8 mouse cellular contexts compared by ENCODE assay signal in the genomic region with DNA sequence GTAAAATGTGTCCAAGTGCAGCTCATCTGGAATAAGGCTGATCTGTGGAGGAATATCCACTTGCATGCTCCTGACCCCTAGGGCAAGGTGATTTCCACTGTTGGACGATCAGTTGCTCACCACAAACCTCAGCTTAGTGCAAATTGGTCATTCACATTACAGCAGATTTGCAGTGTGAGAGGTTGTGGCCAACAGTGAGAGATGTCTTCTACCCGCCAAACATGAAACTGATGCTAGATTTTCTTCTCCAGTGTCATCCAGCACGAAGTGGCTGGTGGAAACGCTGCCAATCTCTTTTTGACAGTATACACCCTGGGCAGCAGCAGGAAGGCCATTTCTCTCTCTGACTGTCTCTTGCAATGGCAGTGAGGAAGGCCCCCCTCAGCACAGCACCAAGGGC. TPM values are rescaled to one million over a fixed set of nuclear protein-coding genes. Genes with fewer than 3 reads are reported as not detected.
DNase-seq lines count a peak whose midpoint lies in the region; ATAC-seq lines count a peak whose summit lies in the region.

No protein-coding gene starts in this region.

- peaks cover 28% of the 10 kb centered on the region for H3K4me1 ChIP-seq in kidney, embryonic 16.5 days (ENCODE audit: insufficient read depth, low read length)
- H3K4me1 ChIP-seq in forebrain, embryonic 15.5 days: peaks cover 23% of the 10 kb centered on the region
- H3K4me1 ChIP-seq in liver, embryonic 16.5 days (ENCODE audit: control insufficient read depth, low read depth, low read length): peaks cover 50% of the 10 kb centered on the region

- H3K9ac ChIP-seq in kidney, embryonic 16.5 days (replicated peaks; ENCODE audit: low read length): peak overlapping the region; percentile 99
- H3K9ac ChIP-seq in forebrain, embryonic 15.5 days (replicated peaks): peak overlapping the region; percentile 98
- no peak overlapping the region; the same call in 1 of the 2 replicates for H3K9ac ChIP-seq in liver, embryonic 16.5 days (ENCODE audit: low read depth, low read length)

- no peak for ATAC-seq in kidney, embryonic 16.5 days (ENCODE audit: low FRiP score, low TSS enrichment)
- no peak for ATAC-seq in forebrain, embryonic 15.5 days (replicated peaks)
- ATAC-seq in liver, embryonic 16.5 days (ENCODE audit: low read depth): no peak
- ATAC-seq in megakaryocyte progenitor cell, adult 5-6 weeks (replicated peaks; ENCODE audit: poor library complexity): no peak

- H3K4me3 ChIP-seq in kidney, embryonic 16.5 days (ENCODE audit: low read length): peak overlapping the region; percentile 97
- peak overlapping the region; percentile 90 for H3K4me3 ChIP-seq in forebrain, embryonic 15.5 days
- H3K4me3 ChIP-seq in liver, embryonic 16.5 days (ENCODE audit: low read depth, low read length): no peak overlapping the region

- no peaks in the 10 kb centered on the region for H3K9me3 ChIP-seq in kidney, embryonic 16.5 days (ENCODE audit: low read length)
- no peaks in the 10 kb centered on the region for H3K9me3 ChIP-seq in forebrain, embryonic 15.5 days
- no peaks in the 10 kb centered on the region for H3K9me3 ChIP-seq in liver, embryonic 16.5 days (replicated peaks; ENCODE audit: control insufficient read depth, low read length)

- DNase-seq in kidney, postnatal 36 days: no peak
- DNase-seq in T-cell, adult 2 months (ENCODE audit: low spot score): peak; percentile 3
- DNase-seq in frontal cortex, postnatal 25 days (ENCODE audit: low spot score in 2 of 2): no peak
- DNase-seq in layer of hippocampus, adult 9-10 months (ENCODE audit: low spot score): no peak

- H3K27me3 ChIP-seq in kidney, embryonic 16.5 days (ENCODE audit: insufficient read depth, low read length): no peaks in the 10 kb centered on the region
- no peaks in the 10 kb centered on the region for H3K27me3 ChIP-seq in forebrain, embryonic 15.5 days
- no peaks in the 10 kb centered on the region for H3K27me3 ChIP-seq in liver, embryonic 16.5 days (ENCODE audit: control insufficient read depth, insufficient read depth, low read depth, low read length)

- 0 out of 2 replicates have a peak, but pooled peaks cover 3% of the 10 kb centered on the region for H3K36me3 ChIP-seq in kidney, embryonic 16.5 days (ENCODE audit: insufficient read depth, low read length)
- H3K36me3 ChIP-seq in forebrain, embryonic 15.5 days: peaks cover 8% of the 10 kb centered on the region
- no peaks in the 10 kb centered on the region; the same call in 1 of the 2 replicates for H3K36me3 ChIP-seq in liver, embryonic 16.5 days (ENCODE audit: control insufficient read depth, insufficient read depth)

- peak overlapping the region; percentile 79 for H3K4me2 ChIP-seq in kidney, embryonic 16.5 days (replicated peaks; ENCODE audit: low read depth, low read length)
- H3K4me2 ChIP-seq in forebrain, embryonic 15.5 days (replicated peaks): peak overlapping the region; percentile 54
- peak overlapping the region; percentile 84 for H3K4me2 ChIP-seq in liver, embryonic 16.5 days (ENCODE audit: low read depth, low read length)

- WGBS in kidney, embryonic 16.5 days: 57% methylated on average over 4 of the region's 4 CpGs
- 89% methylated on average over 4 of the region's 4 CpGs for WGBS in forebrain, embryonic 15.5 days
- 62% methylated on average over 4 of the region's 4 CpGs for WGBS in liver, embryonic 16.5 days (ENCODE audit: insufficient replicate concordance)

- peak overlapping the region; percentile 96; the same call in 1 of the 2 replicates for H3K27ac ChIP-seq in kidney, embryonic 16.5 days (ENCODE audit: low read length)
- peak overlapping the region; percentile 95 for H3K27ac ChIP-seq in forebrain, embryonic 15.5 days (replicated peaks)
- H3K27ac ChIP-seq in liver, embryonic 16.5 days (ENCODE audit: low read length): peak overlapping the region; percentile 97

RNA-seq across cellular contexts. Expression of a gene that starts 0.8 kb away (rescaled TPM):
- polyA plus RNA-seq in kidney, embryonic 16.5 days (2015; fragmentation: Nextera tagmentation; extraction: Ambion mirVana): 139 and 142 TPM in 2 replicates
- polyA plus RNA-seq in forebrain, embryonic 15.5 days (2015; fragmentation: Nextera tagmentation; extraction: Ambion mirVana): 288 and 290 TPM in 2 replicates
- 68.6 and 76.9 TPM in 2 replicates for polyA plus RNA-seq in liver, embryonic 16.5 days (2015; fragmentation: Nextera tagmentation; extraction: Ambion mirVana)
- total RNA-seq in megakaryocyte progenitor cell, adult 5-6 weeks (2015): 61.9 and 66.9 TPM in 2 replicates
- total RNA-seq in megakaryocyte progenitor cell, adult 5-6 weeks (2017): 55.0 and 64.9 TPM in 2 replicates

RNA-seq across cellular contexts. Expression of a gene that starts 54.7 kb away (rescaled TPM):
- polyA plus RNA-seq in kidney, embryonic 16.5 days (2015; fragmentation: Nextera tagmentation; extraction: Ambion mirVana): 5.9 and 9.9 TPM in 2 replicates
- polyA plus RNA-seq in forebrain, embryonic 15.5 days (2015; fragmentation: Nextera tagmentation; extraction: Ambion mirVana): 9.7 and 10.5 TPM in 2 replicates
- 2.5 TPM in 2 replicates for polyA plus RNA-seq in liver, embryonic 16.5 days (2015; fragmentation: Nextera tagmentation; extraction: Ambion mirVana)
- total RNA-seq in megakaryocyte progenitor cell, adult 5-6 weeks (2015): 3.6 and 4.0 TPM in 2 replicates
- 4.4 and 10.1 TPM in 2 replicates for total RNA-seq in megakaryocyte progenitor cell, adult 5-6 weeks (2017)
